Mouse (Mus musculus) kidney, adult 2 months (tissue): ENCODE measurements around the gene Adgrl2. TPM values are rescaled to one million over a fixed set of nuclear protein-coding genes. Genes with fewer than 3 reads are reported as not detected.

Source experiments
- DNase-seq: peaks from one replicate; pipeline ENCODE4 v3.0.0; 2021
- H3K27ac ChIP-seq: fragments of 200-500 bp; 2 replicates; pipeline ENCODE4 v1.5.1; 2012; ENCODE audit warnings: low read depth, low read length, control low read depth, inconsistent platforms; ENCODE audit not compliant: insufficient read depth
- H3K27me3 ChIP-seq: fragments of 200-500 bp; replicated peaks from 2 replicates; pipeline ENCODE4 v1.6.1; 2012; ENCODE audit warnings: mild to moderate bottlenecking, moderate library complexity, low read length, inconsistent platforms; ENCODE audit not compliant: control insufficient read depth, insufficient read depth
- H3K36me3 ChIP-seq: fragments of 200-500 bp; 2 replicates; pipeline ENCODE4 v1.6.1; 2012; ENCODE audit warnings: mild to moderate bottlenecking, moderate library complexity, low read length, inconsistent platforms; ENCODE audit not compliant: control insufficient read depth, insufficient read depth
- H3K4me1 ChIP-seq: fragments of 200-500 bp; 2 replicates; pipeline ENCODE4 v1.6.1; 2011; ENCODE audit warnings: low read length; ENCODE audit not compliant: control insufficient read depth, insufficient read depth
- H3K4me3 ChIP-seq: fragments of 200-500 bp; 2 replicates; pipeline ENCODE4 v1.5.1; 2011; ENCODE audit warnings: mild to moderate bottlenecking, low read depth, low read length, control low read depth; ENCODE audit not compliant: insufficient read depth
- CTCF ChIP-seq: fragments of 200-500 bp; conservative IDR thresholded peaks from 2 replicates; pipeline ENCODE4 v1.5.1; 2011; ENCODE audit warnings: low read depth, mild to moderate bottlenecking, control low read depth, low read length, moderate library complexity, mixed read lengths; ENCODE audit not compliant: insufficient read depth, insufficient read length
- POLR2A ChIP-seq: fragments of 200-500 bp; IDR thresholded peaks from one replicate; pipeline ENCODE4 v1.6.1; 2011; ENCODE audit warnings: low read depth, low read length, control low read depth
- WGBS: fragments of 180-500 bp; shearing (Covaris S2); methylation state at CpG from one replicate; pipeline ENCODE4 v1.1.7; 2018; 5-methylcytosine and 5-hydroxymethylcytosine counted together
- polyA plus RNA-seq: library from polyadenylated mRNA; depleted of rRNA; stranded (reverse); fragments of >200 nt; gene quantifications from 2 replicates; pipeline ENCODE4 v1.2.3, GENCODE M21; 2012

Adgrl2 gene
- polyA plus RNA-seq, 1 experiment = 22.4 TPM

DNA sequence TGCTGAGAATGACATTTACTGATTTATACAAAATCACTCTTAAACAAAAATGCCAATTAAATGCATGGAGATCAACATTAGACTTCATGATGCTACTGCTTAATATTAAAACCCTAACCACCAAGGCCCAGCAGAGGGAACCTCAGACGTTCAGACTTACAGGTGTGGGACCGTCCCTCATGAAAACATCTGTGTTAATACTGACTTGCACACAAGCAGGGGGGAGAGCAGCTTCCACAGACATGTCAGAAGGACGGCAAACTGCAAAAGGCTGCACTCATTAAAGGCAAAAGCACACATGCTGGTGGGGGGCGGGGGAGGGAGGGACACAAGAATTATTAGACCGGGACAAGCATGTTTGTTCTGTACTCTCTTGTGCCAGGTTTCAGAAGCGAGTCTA, 168.7 kb downstream of the Adgrl2 start:
- Histone ChIP-seq H3K4me1 (no peaks in the 10 kb centered on the region), H3K36me3 (peaks cover 1% of the 10 kb centered on the region)
- no peak for TF ChIP-seq CTCF
- no peak for TF ChIP-seq POLR2A

GRCm38 (mm10) chr3:148819323-148820046, 170.9 kb downstream of the Adgrl2 start:
- DNase-seq = no peak
- Histone ChIP-seq H3K4me3 (no peak overlapping the region), H3K27me3 (no peaks in the 10 kb centered on the region), H3K36me3 (no peaks in the 10 kb centered on the region; the same call in none of the 2 replicates), H3K27ac (no peak overlapping the region), H3K4me1 (no peaks in the 10 kb centered on the region)
- TF ChIP-seq CTCF = no peak
- TF ChIP-seq POLR2A = no peak
- WGBS = 93% methylated on average over 33 of the region's 33 CpGs

More for the DNA sequence above, 168.7 kb downstream of the Adgrl2 start:
- no peak for DNase-seq
- no peaks in the 10 kb centered on the region for H3K27me3 ChIP-seq
- no peak overlapping the region for H3K27ac ChIP-seq
- 58% methylated on average over 6 of the region's 6 CpGs for WGBS
- H3K4me3 ChIP-seq = no peak overlapping the region

GRCm38 (mm10) chr3:148818414-148819105, 171.8 kb downstream of the Adgrl2 start:
- no peaks in the 10 kb centered on the region; the same call in none of the 2 replicates for H3K36me3 ChIP-seq
- H3K4me1 ChIP-seq = no peaks in the 10 kb centered on the region
- 64% methylated on average over 6 of the region's 6 CpGs for WGBS
- H3K27ac ChIP-seq = no peak overlapping the region
- no peak overlapping the region for H3K4me3 ChIP-seq
- no peaks in the 10 kb centered on the region for H3K27me3 ChIP-seq
- TF ChIP-seq CTCF = no peak
- TF ChIP-seq POLR2A = no peak
- DNase-seq = no peak

- H3K36me3 ChIP-seq = no peaks in the 10 kb centered on the region; the same call in 1 of the 2 replicates
- no peaks in the 10 kb centered on the region for H3K27me3 ChIP-seq
- DNase-seq = no peak
- WGBS = 97% methylated on average over 25 of the region's 25 CpGs
- TF ChIP-seq POLR2A = no peak
- no peak for TF ChIP-seq CTCF
- H3K4me3 ChIP-seq = no peak overlapping the region
- no peak overlapping the region for H3K27ac ChIP-seq
- no peaks in the 10 kb centered on the region for H3K4me1 ChIP-seq
These were observed 172.9 kb downstream of the Adgrl2 start for GRCm38 (mm10) chr3:148817491-148817890.

- 64% methylated on average over 6 of the region's 6 CpGs for WGBS
These were observed 177.2 kb downstream of the Adgrl2 start for GRCm38 (mm10) chr3:148813121-148813520.

DNA sequence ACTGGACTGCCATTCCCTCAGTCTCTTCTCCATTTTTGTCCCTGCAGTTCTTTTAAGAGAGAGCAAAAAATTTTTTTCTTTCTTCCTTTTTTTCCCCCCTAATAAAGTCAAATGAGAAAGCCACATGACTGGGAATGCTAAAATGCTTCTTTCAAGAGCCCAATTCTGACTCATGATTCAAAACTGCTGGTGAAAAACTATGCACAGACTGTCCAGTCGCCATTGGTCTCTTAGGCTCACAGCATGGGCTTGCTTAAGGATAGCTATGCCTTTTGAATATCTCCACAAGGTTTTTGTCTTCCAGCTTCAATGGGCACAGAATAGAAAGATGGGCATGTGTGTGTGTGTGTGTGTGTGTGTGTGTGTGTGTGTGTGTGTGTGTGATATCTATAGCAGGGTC, 178.3 kb downstream of the Adgrl2 start:
- 67% methylated on average over 1 of the region's 1 CpGs for WGBS
- H3K27me3 ChIP-seq = no peaks in the 10 kb centered on the region
- no peak for TF ChIP-seq POLR2A
- no peak for TF ChIP-seq CTCF
- H3K36me3 ChIP-seq = no peaks in the 10 kb centered on the region; the same call in 1 of the 2 replicates
- no peaks in the 10 kb centered on the region for H3K4me1 ChIP-seq
- no peak overlapping the region for H3K27ac ChIP-seq
- H3K4me3 ChIP-seq = no peak overlapping the region
- no peak for DNase-seq

More at GRCm38 (mm10) chr3:148813121-148813520, 177.2 kb downstream of the Adgrl2 start:
- TF ChIP-seq POLR2A (no peak), CTCF (no peak)
- H3K4me1 ChIP-seq = no peaks in the 10 kb centered on the region
- no peak for DNase-seq
- no peaks in the 10 kb centered on the region for H3K27me3 ChIP-seq
- no peak overlapping the region for H3K27ac ChIP-seq
- H3K4me3 ChIP-seq = no peak overlapping the region
- no peaks in the 10 kb centered on the region; the same call in 1 of the 2 replicates for H3K36me3 ChIP-seq

DNA sequence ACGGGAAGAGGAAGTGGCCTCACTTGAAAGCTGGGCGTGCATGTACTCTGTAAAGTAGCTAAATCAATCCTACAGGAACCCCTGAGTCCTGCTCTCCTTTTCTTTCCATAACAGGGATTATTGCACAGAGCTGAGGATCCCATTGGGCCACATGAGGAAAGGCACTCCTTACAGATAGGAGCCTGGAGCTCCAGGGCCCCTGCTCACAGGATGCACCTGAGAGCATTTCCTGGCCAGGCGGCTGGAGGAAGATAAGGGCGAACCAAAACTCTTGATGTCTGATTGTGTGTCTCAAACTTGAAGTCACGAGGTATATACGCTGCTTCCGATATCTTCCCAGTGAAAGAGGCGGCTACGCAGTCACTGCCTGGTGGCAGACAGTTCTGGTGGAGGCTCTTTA, 183.4 kb downstream of the Adgrl2 start:
- no peak for DNase-seq
- Histone ChIP-seq H3K4me1 (no peaks in the 10 kb centered on the region), H3K4me3 (no peak overlapping the region)

More for the DNA sequence above, 183.4 kb downstream of the Adgrl2 start:
- no peaks in the 10 kb centered on the region for H3K27me3 ChIP-seq
- H3K27ac ChIP-seq = no peak overlapping the region
- WGBS = 83% methylated on average over 9 of the region's 9 CpGs
- TF ChIP-seq POLR2A = no peak
- no peak for TF ChIP-seq CTCF
- no peaks in the 10 kb centered on the region for H3K36me3 ChIP-seq
